Mouse (Mus musculus): ENCODE measurements around the gene Kcnh1.

Kcnh1 gene

GRCm38 (mm10) chr1:192522376-192523178, 332.0 kb downstream of the Kcnh1 start:
- no peak for DNase-seq (ENCODE audit: low spot score in 2 of 2)

- no peak for DNase-seq (ENCODE audit: low spot score in 2 of 2)
These were observed 335.3 kb downstream of the Kcnh1 start for GRCm38 (mm10) chr1:192525711-192526350.

- DNase-seq (ENCODE audit: low spot score in 2 of 2) = no peak
These were observed 341.0 kb downstream of the Kcnh1 start for GRCm38 (mm10) chr1:192531490-192532146.

DNA sequence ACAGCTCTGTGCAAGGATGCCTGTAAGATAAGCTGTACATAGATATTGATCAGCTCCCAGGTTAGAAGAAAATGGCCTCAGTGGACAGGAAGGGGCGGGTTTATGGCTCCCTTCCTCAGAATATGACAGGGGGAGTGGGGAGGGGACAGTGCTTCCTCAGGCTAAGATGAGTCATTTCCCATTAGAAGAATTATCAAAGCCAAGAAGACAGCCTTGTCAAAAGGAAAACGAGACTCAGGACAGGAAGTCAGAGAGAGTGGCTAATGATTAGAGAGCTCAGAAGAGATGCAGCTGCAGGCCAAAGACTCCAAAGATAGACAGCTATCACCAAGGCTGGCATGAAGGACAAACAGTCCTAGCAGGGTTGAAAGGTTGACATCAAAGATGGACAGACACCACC, 341.6 kb downstream of the Kcnh1 start:
- no peak for DNase-seq (ENCODE audit: low spot score in 2 of 2)

GRCm38 (mm10) chr1:192533016-192533415, 342.4 kb downstream of the Kcnh1 start:
- no peak for DNase-seq (ENCODE audit: low spot score in 2 of 2)

GRCm38 (mm10) chr1:192536440-192536839, 345.9 kb downstream of the Kcnh1 start:
- DNase-seq (ENCODE audit: low spot score in 2 of 2) = no peak

GRCm38 (mm10) chr1:192537169-192537568, 346.6 kb downstream of the Kcnh1 start:
- DNase-seq (ENCODE audit: low spot score in 2 of 2) = no peak

GRCm38 (mm10) chr1:192542093-192542492, 351.5 kb downstream of the Kcnh1 start:
- no peak for DNase-seq (ENCODE audit: low spot score in 2 of 2)

DNA sequence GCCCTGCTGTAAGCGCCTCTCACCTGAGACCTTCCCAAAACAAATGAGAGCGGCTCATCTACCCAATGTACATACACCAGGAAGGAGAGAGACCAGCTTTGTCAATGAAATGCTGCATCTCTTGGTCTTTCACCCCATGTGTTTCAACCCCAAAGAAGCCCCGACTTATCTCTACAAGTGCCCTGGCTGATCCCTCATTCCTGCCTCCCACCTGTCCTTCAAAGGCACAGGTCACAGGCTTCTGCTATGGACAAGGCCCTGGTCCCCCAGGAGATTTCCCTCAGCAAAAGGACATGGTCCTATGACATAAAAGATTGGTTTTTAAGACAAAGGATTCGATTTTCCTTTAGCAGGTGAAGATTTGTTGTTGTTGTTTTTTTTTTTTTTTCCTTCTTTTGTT, 353.1 kb downstream of the Kcnh1 start:
- no peak for DNase-seq (ENCODE audit: low spot score in 2 of 2)

DNA sequence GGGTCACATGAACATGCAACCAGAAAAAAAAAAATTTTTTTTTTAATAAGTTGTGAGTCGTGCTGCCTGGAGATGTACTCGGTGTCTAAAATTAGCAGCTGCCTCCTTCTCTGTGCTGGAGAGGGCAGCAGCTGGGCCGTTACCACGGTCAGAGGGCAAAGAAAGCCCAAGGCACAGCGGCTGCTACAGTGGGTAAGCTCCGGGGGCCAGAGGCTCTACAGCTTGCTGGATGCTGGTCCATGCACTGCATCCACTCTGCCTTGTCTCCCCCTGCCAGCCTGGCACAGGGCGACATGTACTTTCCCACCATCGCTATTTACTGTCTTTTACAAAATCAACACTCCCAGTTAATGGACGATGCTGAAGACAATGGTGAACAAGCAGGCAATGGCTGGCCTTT, 353.5 kb downstream of the Kcnh1 start:
- DNase-seq (ENCODE audit: low spot score in 2 of 2) = no peak

GRCm38 (mm10) chr1:192544901-192545300, 354.3 kb downstream of the Kcnh1 start:
- no peak for DNase-seq (ENCODE audit: low spot score in 2 of 2)

GRCm38 (mm10) chr1:192546843-192547242, 356.3 kb downstream of the Kcnh1 start:
- DNase-seq (ENCODE audit: low spot score in 2 of 2) = no peak

GRCm38 (mm10) chr1:192550561-192550960, 360.0 kb downstream of the Kcnh1 start:
- no peak for DNase-seq (ENCODE audit: low spot score in 2 of 2)

DNA sequence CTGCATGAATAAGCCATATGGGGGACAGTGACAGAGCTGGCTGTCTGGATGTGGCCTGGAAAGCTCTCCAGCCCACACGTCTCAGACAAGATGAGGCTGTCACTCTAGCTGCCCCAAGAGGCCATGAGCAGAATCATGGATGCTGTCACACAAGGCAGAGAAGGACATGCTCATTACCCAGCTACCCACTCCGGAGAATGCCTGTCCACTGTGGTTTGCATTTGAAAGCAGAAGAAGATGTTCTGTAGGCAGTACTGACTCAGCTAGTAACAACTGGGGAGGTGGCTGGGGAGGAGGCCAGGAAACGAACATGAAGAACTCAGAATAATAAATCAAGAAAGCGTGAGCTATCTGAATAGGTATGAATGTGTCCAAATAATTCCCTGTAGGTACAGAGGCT, 364.9 kb downstream of the Kcnh1 start:
- no peak for DNase-seq (ENCODE audit: low spot score in 2 of 2)

- DNase-seq (ENCODE audit: low spot score in 2 of 2) = no peak
These were observed 367.5 kb downstream of the Kcnh1 start for GRCm38 (mm10) chr1:192557978-192558594.

DNA sequence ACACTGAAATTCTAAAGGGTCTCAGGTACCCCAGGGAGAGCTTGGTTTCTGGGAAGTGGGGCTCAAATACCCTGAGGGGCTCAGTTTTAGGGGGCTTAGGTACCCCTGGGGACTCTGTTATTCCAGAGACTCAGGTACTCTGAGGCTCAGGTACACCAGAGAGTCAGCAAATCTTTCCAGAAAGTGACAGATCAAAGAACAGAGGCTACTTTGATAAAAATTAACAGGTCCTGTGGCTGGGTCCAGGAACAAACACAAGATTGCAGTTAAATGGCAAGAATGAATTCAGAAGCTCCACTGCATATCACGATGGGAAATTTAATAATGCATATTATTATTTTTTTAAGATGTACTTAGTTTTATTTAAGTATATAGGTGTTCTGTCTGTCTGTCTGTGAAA, 368.8 kb downstream of the Kcnh1 start:
- DNase-seq (ENCODE audit: low spot score in 2 of 2) = no peak
